Mouse (Mus musculus): Measurements from ENCODE around the gene Itga2b. TPM values are rescaled to one million over a fixed set of nuclear protein-coding genes. Genes with fewer than 3 reads are reported as not detected.

Gene Itga2b
- total RNA-seq, 2 experiments from 2014 or later: 1.2 to 3.9 TPM

GRCm38 (mm10) chr11:102460541-102460940 lies 9.4 kb downstream of the Itga2b start:
- DNase-seq (ENCODE audit: low spot score in 2 of 2): no peak

GRCm38 (mm10) chr11:102455740-102456396 lies 14.1 kb downstream of the Itga2b start:
- peak in 1 of 2 experiments; percentile 34 for DNase-seq (ENCODE audit: low spot score in 2 of 2)

DNA sequence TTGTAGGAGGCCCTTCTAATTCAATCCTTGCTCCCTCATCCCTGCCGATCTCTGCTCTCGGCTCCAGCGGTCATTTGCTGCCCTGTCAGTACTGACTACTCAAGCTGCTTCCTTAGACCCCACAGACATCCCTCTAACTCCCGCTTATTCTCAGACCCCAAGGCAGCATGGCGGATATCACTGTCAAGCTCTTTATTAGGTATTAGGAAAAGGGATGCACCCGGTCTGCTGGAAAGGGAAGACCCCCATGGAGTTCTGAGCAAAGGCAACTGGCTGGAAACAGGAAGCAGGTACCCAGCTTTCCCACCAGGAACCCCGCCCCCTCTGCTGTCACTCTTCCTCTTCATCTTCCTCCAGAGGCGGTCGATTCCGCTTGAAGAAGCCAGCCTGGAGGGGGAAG lies 16.8 kb downstream of the Itga2b start:
- no peak for DNase-seq (ENCODE audit: low spot score in 2 of 2)

DNA sequence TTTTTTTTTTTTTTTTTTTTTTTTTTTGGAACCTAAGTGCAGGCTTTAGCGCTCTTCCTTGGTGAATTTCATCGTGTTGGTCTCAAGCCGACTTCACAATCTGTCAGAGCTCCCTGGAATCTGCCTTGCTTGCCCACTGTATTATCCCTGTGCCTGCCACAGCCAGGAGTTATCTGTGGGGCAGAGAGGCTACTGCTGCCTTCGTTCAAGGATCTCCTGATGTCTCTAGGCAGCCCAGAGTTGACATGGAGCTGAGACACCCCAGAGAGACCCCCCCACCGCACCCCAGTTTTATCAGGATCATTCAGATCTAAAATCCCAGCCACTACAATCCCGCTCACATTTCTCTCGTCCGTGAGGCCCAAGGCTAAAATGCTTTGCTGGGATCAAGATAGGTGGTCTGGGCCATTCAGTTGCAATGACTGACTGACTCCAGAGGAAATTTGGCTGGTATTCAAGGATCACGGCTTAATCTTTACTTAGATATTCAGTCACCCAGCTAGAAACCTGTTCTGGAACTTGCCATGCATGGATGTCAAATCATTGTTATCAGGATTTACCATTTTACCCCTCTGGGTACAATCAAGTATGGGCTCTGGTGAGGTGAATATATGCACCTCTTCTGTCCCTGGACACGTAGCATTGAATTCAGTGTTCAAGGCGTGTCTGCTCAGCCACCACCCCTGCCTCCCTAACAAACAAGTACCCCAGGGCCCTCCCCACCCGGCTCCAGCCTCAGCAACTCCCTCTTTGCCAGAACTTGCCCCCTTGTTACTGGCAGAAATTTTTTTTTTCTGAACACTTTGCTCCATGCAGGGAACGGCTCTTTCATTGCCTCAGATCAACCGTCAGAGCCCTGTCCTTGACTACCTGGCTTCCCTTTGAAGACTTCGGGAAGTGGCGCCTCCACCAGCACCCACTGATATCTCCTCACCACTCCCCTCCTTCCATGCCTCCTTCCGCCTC lies 20.6 kb downstream of the Itga2b start:
- DNase-seq (ENCODE audit: low spot score in 2 of 2): peak in 1 of 2 experiments; percentile 60

GRCm38 (mm10) chr11:102448327-102448726 lies 21.6 kb downstream of the Itga2b start:
- DNase-seq (ENCODE audit: low spot score in 2 of 2): peak; percentile 30 to 73

- DNase-seq (ENCODE audit: low spot score in 2 of 2): peak; percentile 69 to 82
Observed at GRCm38 (mm10) chr11:102447497-102447896, 22.4 kb downstream of the Itga2b start, which contains the start of gene Fam171a2. Fam171a2 (minus strand) TSS chr11:102447682.

DNA sequence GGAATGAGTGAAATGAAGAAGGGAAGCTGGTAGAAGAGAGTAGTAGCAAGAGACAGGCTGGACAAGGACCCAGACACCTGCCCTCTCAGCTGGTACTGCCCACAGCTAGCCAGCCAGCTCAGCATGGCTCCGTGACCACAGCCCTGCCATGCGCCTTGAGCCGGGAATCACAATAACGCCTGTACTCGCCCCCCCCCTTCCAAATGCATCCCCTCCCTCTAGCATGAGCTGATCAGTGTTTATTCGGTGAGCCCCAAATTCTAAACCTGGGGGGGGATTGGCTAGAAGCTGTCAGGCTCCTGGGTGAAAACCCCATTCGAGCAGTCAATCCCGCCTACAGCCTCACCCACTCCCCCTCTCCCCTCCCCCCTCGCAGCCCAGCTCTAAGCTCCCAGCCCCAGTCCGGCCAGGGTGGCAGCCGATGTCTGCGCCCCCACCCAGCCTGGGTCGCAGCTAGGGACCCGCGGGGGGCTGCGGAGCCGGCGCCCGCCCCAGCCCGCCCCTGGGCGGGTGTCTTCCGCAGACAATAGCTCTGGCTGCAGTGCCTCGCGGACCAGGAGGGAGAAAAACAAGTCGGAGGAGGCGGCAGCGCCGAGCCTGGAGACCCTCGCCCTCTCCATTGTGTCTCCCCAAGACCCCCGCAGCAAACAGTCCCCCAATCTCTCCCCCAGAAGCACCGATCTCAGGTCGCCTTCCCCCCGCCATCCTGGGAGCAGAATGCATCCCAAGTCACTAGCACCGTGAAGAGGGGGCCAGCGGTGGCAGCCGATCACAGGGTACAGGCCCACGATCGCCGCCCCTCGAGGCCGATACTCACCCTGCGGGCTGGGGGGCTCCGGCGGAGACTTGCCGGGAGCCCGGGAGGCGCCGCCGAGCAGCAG lies 23.1 kb downstream of the Itga2b start:
- DNase-seq (ENCODE audit: low spot score in 2 of 2): peak in 1 of 2 experiments; percentile 35

GRCm38 (mm10) chr11:102445891-102446361 lies 24.0 kb downstream of the Itga2b start:
- no peak for DNase-seq (ENCODE audit: low spot score in 2 of 2)

DNA sequence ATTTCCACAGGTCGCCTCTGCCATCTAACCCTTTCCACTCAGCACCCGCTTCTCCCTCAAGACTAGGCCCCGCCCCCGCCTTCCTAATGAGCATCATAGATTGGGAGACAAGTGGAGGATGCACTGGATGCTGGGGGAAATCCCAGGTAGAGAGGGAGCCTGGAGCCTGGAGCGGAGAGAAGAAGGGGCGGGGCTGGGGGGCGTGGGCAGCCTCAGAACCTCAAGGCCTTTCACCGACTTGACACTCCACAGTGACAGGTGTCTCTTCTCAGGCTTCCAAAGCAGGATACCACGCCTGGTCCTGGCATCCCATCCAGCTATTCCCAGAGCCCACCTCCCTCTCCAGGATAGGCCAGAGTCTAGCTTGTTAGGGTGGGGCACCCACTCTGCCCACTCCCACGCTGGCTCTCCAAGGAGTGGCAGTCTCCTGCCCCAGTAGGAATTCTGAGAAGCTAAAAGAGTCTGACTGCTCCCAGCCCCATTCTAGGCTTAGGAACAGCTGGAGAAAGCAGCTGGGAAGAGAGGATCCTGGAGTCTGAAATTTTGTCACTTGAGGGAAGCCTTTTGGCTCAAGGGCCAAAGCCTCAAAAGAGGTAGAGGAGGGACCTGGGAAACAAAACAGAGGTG lies 24.5 kb downstream of the Itga2b start:
- DNase-seq (ENCODE audit: low spot score in 2 of 2): no peak

- no peak for DNase-seq (ENCODE audit: low spot score in 2 of 2)
Observed at GRCm38 (mm10) chr11:102444781-102445180, 25.1 kb downstream of the Itga2b start.

GRCm38 (mm10) chr11:102444321-102444720 lies 25.6 kb downstream of the Itga2b start:
- DNase-seq (ENCODE audit: low spot score in 2 of 2): no peak

- no peak for DNase-seq (ENCODE audit: low spot score in 2 of 2)
Observed at GRCm38 (mm10) chr11:102443740-102444139, 26.2 kb downstream of the Itga2b start.

DNA sequence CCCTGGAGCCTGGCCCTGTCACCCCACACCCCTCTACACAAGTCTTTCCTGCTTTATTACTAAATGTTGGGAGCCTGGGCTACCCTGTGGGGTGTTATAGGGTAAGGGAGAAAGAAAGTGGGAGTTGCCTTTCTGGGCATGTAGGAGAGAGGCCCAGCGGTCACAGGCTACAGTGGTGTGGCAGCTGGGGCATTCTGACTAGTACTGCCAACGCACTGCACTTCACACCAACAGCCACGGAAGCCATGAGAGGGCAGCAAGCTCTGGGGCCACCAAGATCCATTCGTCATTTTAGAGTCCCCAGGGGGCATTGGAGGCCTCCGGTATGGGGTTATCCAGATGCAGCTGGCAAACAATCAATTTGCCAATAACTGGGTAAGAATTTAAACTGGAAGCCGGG lies 27.8 kb downstream of the Itga2b start:
- no peak for DNase-seq (ENCODE audit: low spot score in 2 of 2)

DNA sequence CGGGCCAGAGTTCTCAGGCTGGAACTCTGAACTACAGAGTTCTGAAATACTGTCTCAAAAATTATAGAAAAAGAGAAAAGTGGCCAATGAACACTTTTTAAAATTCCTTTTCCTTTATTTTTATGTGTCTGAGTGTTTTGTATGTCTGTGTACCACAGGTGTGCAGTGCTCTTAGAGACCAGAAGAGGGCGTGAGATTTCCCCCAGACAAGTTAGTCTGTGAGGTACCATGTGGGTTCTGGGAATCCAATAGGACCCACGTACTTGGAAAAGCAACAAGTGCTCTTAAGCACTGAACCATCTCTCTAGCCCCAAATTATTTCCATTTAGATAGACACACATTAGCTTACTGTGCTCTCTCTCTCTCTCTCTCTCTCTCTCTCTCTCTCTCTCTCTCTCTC lies 28.5 kb downstream of the Itga2b start:
- no peak for DNase-seq (ENCODE audit: low spot score in 2 of 2)

DNA sequence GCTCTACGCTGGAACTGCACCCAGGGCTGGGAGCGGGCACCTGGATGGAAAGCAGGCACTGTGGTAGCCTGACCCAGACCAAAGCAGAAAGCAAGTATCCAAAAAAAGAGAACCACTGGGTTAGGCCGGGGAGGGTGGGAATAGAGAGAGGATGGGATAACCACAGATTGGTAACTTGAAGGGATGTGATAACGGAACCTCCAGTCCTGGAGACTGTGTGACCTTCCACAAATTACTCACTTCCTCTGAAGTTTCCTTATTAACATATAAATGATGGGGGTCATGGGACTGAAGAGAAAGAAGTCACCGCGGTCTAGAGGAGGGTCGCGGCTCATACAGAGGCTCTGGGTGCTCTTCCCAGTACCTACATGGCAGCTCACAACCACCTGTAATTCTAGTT lies 29.7 kb downstream of the Itga2b start:
- no peak for DNase-seq (ENCODE audit: low spot score in 2 of 2)

- peak in 1 of 2 experiments; percentile 59 for DNase-seq (ENCODE audit: low spot score in 2 of 2)
Observed at GRCm38 (mm10) chr11:102439093-102440082, 30.5 kb downstream of the Itga2b start.

- DNase-seq (ENCODE audit: low spot score in 2 of 2): peak; percentile 65 to 84
Observed at GRCm38 (mm10) chr11:102438212-102439092, 31.5 kb downstream of the Itga2b start.

Data from layer of hippocampus, adult 18-20 months (tissue).